Mouse (Mus musculus) hindbrain, embryonic 11.5 days (tissue): ENCODE measurements at regions not wholly inside any gene's neighbourhood (a gene's known extent, or its start where the extent isn't known, plus 50 kb on each side); places are given as distances from the start of the nearest gene placed in this dataset.

ENCODE experiments used
- ATAC-seq: fragments of 200-750 bp; cut with Nextera tagmentation; 2 replicates; pipeline ENCODE4 v1.8.0; 2017; ENCODE audit warnings: mild to moderate bottlenecking, moderate TSS enrichment, moderate library complexity; ENCODE audit not compliant: low FRiP score
- DNase-seq: peaks from one replicate; pipeline ENCODE4 v3.0.0-alpha.2; 2015; ENCODE audit warnings: low spot score
- H3K27ac ChIP-seq: fragments of 300-500 bp; sonication (generic); 2 replicates; pipeline ENCODE4 v1.5.1; 2014; ENCODE audit warnings: mild to moderate bottlenecking, low read depth, low read length
- H3K27me3 ChIP-seq: fragments of 300-500 bp; sonication (generic); 2 replicates; pipeline ENCODE4 v1.6.1; 2014; ENCODE audit warnings: mild to moderate bottlenecking, low read length, moderate library complexity, mixed read lengths; ENCODE audit not compliant: control insufficient read depth, insufficient read depth
- H3K36me3 ChIP-seq: fragments of 300-500 bp; sonication (generic); 2 replicates; pipeline ENCODE4 v1.6.1; 2014; ENCODE audit warnings: mild to moderate bottlenecking, low read length, moderate library complexity, mixed read lengths; ENCODE audit not compliant: control insufficient read depth, insufficient read depth
- H3K4me1 ChIP-seq: fragments of 300-500 bp; sonication (generic); replicated peaks from 2 replicates; pipeline ENCODE4 v1.6.1; 2014; ENCODE audit warnings: low read length, mixed read lengths; ENCODE audit not compliant: control insufficient read depth, insufficient read depth
- H3K4me2 ChIP-seq: fragments of 300-500 bp; sonication (generic); replicated peaks from 2 replicates; pipeline ENCODE4 v1.6.1; 2014; ENCODE audit warnings: mild to moderate bottlenecking, low read depth, low read length
- H3K4me3 ChIP-seq: fragments of 300-500 bp; sonication (generic); 2 replicates; pipeline ENCODE4 v1.5.1; 2014; ENCODE audit warnings: low read depth, low read length
- H3K9ac ChIP-seq: fragments of 300-500 bp; sonication (generic); 2 replicates; pipeline ENCODE4 v1.6.1; 2014; ENCODE audit warnings: low read depth, low read length
- H3K9me3 ChIP-seq: fragments of 300-500 bp; sonication (generic); 2 replicates; pipeline ENCODE4 v1.6.1; 2016; ENCODE audit warnings: low read length; ENCODE audit not compliant: control insufficient read depth
- WGBS: fragments of 180-500 bp; shearing (Covaris S2); extraction: QIAGEN DNeasy Blood & Tissue Kit; methylation state at CpG from one replicate; pipeline ENCODE4 v1.1.7; 2014; 5-methylcytosine and 5-hydroxymethylcytosine counted together

GRCm38 (mm10) chr12:106128944-106129724, 119.1 kb downstream of the Vrk1 start:
- no peak for ATAC-seq
- 91% methylated on average over 23 of the region's 23 CpGs for WGBS

GRCm38 (mm10) chr12:106130071-106130676, 120.1 kb downstream of the Vrk1 start:
- Histone ChIP-seq H3K9ac (no peak overlapping the region), H3K4me2 (no peak overlapping the region), H3K36me3 (no peaks in the 10 kb centered on the region), H3K27me3 (no peaks in the 10 kb centered on the region), H3K27ac (no peak overlapping the region), H3K4me3 (no peak overlapping the region), H3K4me1 (no peaks in the 10 kb centered on the region), H3K9me3 (no peaks in the 10 kb centered on the region)
- DNase-seq: no peak
- ATAC-seq: no peak
- 92% methylated on average over 11 of the region's 11 CpGs for WGBS

More at GRCm38 (mm10) chr12:106128944-106129724, 119.1 kb downstream of the Vrk1 start:
- no peak overlapping the region for H3K27ac ChIP-seq
- no peak for DNase-seq
- H3K27me3 ChIP-seq: no peaks in the 10 kb centered on the region
- no peaks in the 10 kb centered on the region for H3K9me3 ChIP-seq
- no peak overlapping the region for H3K4me2 ChIP-seq
- no peaks in the 10 kb centered on the region for H3K36me3 ChIP-seq
- no peaks in the 10 kb centered on the region for H3K4me1 ChIP-seq
- no peak overlapping the region for H3K4me3 ChIP-seq
- H3K9ac ChIP-seq: no peak overlapping the region

GRCm38 (mm10) chr12:106132715-106133114, 122.7 kb downstream of the Vrk1 start:
- 93% methylated on average over 8 of the region's 8 CpGs for WGBS
- H3K4me2 ChIP-seq: no peak overlapping the region
- DNase-seq (no peak), ATAC-seq (no peak)
- no peak overlapping the region for H3K9ac ChIP-seq
- no peaks in the 10 kb centered on the region for H3K4me1 ChIP-seq
- no peaks in the 10 kb centered on the region for H3K27me3 ChIP-seq
- H3K36me3 ChIP-seq: no peaks in the 10 kb centered on the region
- no peaks in the 10 kb centered on the region for H3K9me3 ChIP-seq
- no peak overlapping the region for H3K27ac ChIP-seq
- H3K4me3 ChIP-seq: no peak overlapping the region

GRCm38 (mm10) chr12:106138466-106138865, 128.4 kb downstream of the Vrk1 start:
- no peak overlapping the region for H3K4me3 ChIP-seq
- 90% methylated on average over 15 of the region's 15 CpGs for WGBS
- no peaks in the 10 kb centered on the region for H3K36me3 ChIP-seq
- no peak overlapping the region for H3K9ac ChIP-seq
- H3K4me2 ChIP-seq: no peak overlapping the region
- no peak for ATAC-seq
- H3K27me3 ChIP-seq: no peaks in the 10 kb centered on the region
- H3K9me3 ChIP-seq: no peaks in the 10 kb centered on the region
- no peak for DNase-seq
- no peak overlapping the region for H3K27ac ChIP-seq
- no peaks in the 10 kb centered on the region for H3K4me1 ChIP-seq

- Histone ChIP-seq H3K9ac (no peak overlapping the region), H3K4me3 (no peak overlapping the region), H3K9me3 (no peaks in the 10 kb centered on the region), H3K4me2 (no peak overlapping the region), H3K4me1 (no peaks in the 10 kb centered on the region), H3K36me3 (no peaks in the 10 kb centered on the region), H3K27ac (no peak overlapping the region), H3K27me3 (no peaks in the 10 kb centered on the region)
- 79% methylated on average over 11 of the region's 11 CpGs for WGBS
- DNase-seq: no peak
- ATAC-seq: no peak
Measured at GRCm38 (mm10) chr12:106139491-106139890, 129.5 kb downstream of the Vrk1 start.

- Histone ChIP-seq H3K4me1 (no peaks in the 10 kb centered on the region), H3K9ac (no peak overlapping the region), H3K27me3 (no peaks in the 10 kb centered on the region), H3K4me3 (no peak overlapping the region), H3K27ac (no peak overlapping the region), H3K36me3 (no peaks in the 10 kb centered on the region), H3K4me2 (no peak overlapping the region), H3K9me3 (no peaks in the 10 kb centered on the region)
- ATAC-seq (no peak), DNase-seq (no peak)
- WGBS: 72% methylated on average over 5 of the region's 5 CpGs
Measured at GRCm38 (mm10) chr12:106139927-106140326, 129.9 kb downstream of the Vrk1 start.

DNA sequence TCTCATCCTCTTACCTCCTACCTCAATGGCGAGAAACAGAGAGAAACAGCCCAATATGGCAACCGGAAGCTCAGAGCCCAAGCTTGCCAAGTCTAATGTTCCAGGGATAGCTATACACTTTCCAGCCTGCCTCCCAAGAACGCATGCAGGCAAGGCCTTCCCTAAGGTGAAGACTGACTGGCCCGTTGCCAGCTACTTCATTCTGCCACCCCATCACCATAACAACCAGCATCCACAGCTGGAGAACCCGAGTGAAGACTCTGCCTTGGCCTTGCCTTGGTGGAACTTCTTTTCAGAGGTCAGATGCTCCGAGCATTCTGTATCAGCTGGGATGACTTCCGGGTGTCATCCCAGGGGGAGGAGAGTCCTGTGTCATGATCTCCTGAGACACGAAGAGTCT, 130.6 kb downstream of the Vrk1 start:
- Histone ChIP-seq H3K36me3 (no peaks in the 10 kb centered on the region), H3K9me3 (no peaks in the 10 kb centered on the region), H3K27ac (no peak overlapping the region), H3K4me3 (no peak overlapping the region), H3K9ac (no peak overlapping the region), H3K4me2 (no peak overlapping the region), H3K27me3 (no peaks in the 10 kb centered on the region), H3K4me1 (no peaks in the 10 kb centered on the region)
- DNase-seq: no peak
- 85% methylated on average over 8 of the region's 8 CpGs for WGBS
- no peak for ATAC-seq

GRCm38 (mm10) chr12:106143548-106143947, 133.5 kb downstream of the Vrk1 start:
- H3K9me3 ChIP-seq: no peaks in the 10 kb centered on the region
- DNase-seq (no peak), ATAC-seq (no peak)
- no peaks in the 10 kb centered on the region for H3K27me3 ChIP-seq
- H3K4me1 ChIP-seq: no peaks in the 10 kb centered on the region
- 72% methylated on average over 3 of the region's 3 CpGs for WGBS
- no peak overlapping the region for H3K27ac ChIP-seq
- no peaks in the 10 kb centered on the region for H3K36me3 ChIP-seq
- no peak overlapping the region for H3K4me3 ChIP-seq
- H3K4me2 ChIP-seq: no peak overlapping the region
- no peak overlapping the region for H3K9ac ChIP-seq

DNA sequence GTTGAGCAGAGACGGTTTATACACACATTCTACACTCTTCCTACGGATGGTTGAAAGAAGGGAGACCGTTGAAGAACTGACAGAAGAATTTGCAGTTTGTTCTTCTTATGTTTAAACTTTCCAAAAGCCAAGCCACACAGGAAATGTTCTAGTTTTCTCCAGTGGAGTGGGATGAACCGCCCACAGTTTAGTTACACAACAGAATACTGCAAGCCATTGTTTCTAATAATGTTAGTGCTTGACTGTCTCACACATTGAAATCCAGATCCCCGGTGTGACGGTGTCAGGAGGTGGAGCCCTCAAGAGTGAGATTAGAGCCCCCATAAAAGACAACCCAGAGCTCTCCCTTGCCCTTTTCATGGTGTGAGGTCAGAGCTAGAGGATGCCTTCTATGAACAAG, 146.8 kb downstream of the Vrk1 start:
- WGBS: 88% methylated on average over 6 of the region's 6 CpGs
- no peak for DNase-seq
- Histone ChIP-seq H3K27ac (no peak overlapping the region), H3K27me3 (no peaks in the 10 kb centered on the region), H3K4me1 (no peaks in the 10 kb centered on the region), H3K4me2 (no peak overlapping the region), H3K9ac (no peak overlapping the region), H3K36me3 (no peaks in the 10 kb centered on the region), H3K4me3 (no peak overlapping the region), H3K9me3 (no peaks in the 10 kb centered on the region)
- no peak for ATAC-seq
